Mouse (Mus musculus) kidney, adult 11 months (tissue): ENCODE data around the gene Kcnmb1.
A peak's percentile ranks its signal among the peaks of the same experiment; 100 is the strongest.

ENCODE experiments used
- DNase-seq: peaks from one replicate; pipeline ENCODE4 v3.0.0; 2022

The Kcnmb1 gene

GRCm38 (mm10) chr11:34007616-34008015 is 44.8 kb downstream of the Kcnmb1 start:
- no peak for DNase-seq

- DNase-seq, result no peak
These were observed 45.4 kb downstream of the Kcnmb1 start for GRCm38 (mm10) chr11:34008214-34008613.

GRCm38 (mm10) chr11:34008702-34009101 is 45.9 kb downstream of the Kcnmb1 start:
- DNase-seq, result peak; percentile 13

- DNase-seq, result no peak
These were observed 46.7 kb downstream of the Kcnmb1 start for GRCm38 (mm10) chr11:34009316-34010087.

GRCm38 (mm10) chr11:34010133-34010858 is 47.5 kb downstream of the Kcnmb1 start:
- DNase-seq, result no peak

- no peak for DNase-seq
These were observed 48.0 kb downstream of the Kcnmb1 start for GRCm38 (mm10) chr11:34010859-34011172.

GRCm38 (mm10) chr11:34012007-34012652 is 49.3 kb downstream of the Kcnmb1 start:
- no peak for DNase-seq
